In the genomic region with DNA sequence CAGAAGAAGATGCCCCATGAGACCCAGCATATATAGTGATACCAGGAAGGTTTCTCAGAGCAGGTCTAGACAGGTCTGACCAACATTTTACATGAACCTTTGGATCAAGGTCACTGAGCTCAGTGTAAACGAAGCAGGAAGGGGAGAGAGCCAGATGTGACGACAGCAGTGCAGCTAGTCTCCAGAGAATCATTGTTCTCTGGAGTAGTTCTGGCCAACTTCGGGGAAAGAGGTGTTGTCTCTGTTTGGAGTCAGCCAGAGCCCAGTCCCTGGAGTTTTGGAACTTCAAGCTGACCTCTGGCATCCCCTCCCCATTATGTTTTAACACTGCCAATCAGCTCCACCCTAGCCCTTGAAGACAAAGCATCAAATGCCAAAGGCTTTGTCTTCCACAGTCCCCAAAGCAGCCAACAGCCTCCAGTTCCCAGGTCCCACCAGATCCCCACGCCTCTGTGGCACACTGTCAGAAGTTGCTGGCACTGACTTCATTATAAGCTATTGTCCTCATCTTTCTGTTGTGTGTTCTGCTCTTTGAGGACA, we compare ENCODE assay signal across 23 mouse cellular contexts.
DNase-seq lines count a peak whose midpoint lies in the region; ATAC-seq lines count a peak whose summit lies in the region.
"Had no signal": no experiment of that assay in that cellular context is flagged by ENCODE, and none has a peak within 500 bp of the region (broad histone marks: within the 10 kb centered on the region; RNA-seq: fewer than 3 reads in every experiment).

No protein-coding gene starts in this region.

- 0 out of 2 replicates have a peak overlapping the region, but pooled peaks have one; percentile 3 for H3K27ac ChIP-seq in brown adipose tissue, adult 24 weeks (replicated peaks; ENCODE audit: low read depth, low read length)
- H3K27ac ChIP-seq: forebrain, embryonic 10.5 days; heart, adult 2 months; limb, embryonic 12.5 days; liver, embryonic 12.5 days; stomach, postnatal 0 days had no signal

- peaks cover 3% of the 10 kb centered on the region for H3K4me1 ChIP-seq in brown adipose tissue, adult 24 weeks (ENCODE audit: control insufficient read depth, insufficient read depth, insufficient read length, low read length)
- H3K4me1 ChIP-seq: forebrain, embryonic 10.5 days; limb, embryonic 12.5 days; liver, embryonic 12.5 days had no signal

- no peak overlapping the region for H3K4me3 ChIP-seq in brown adipose tissue, adult 24 weeks (ENCODE audit: insufficient read depth, low read depth, low read length)
- H3K4me3 ChIP-seq: forebrain, embryonic 10.5 days; heart, adult 2 months; limb, embryonic 12.5 days; liver, embryonic 12.5 days had no signal

- ATAC-seq in megakaryocyte, adult 5-6 weeks (ENCODE audit: poor library complexity, severe bottlenecking) = no peak
- ATAC-seq: activated CD4-positive, CD25-positive, alpha-beta regulatory T cell, adult 4 months; forebrain, postnatal 0 days; hindbrain, embryonic 16.5 days; intestine, embryonic 16.5 days; liver, embryonic 12.5 days had no signal

- peak; percentile 70 for DNase-seq in gastrocnemius, adult 18-20 months (ENCODE audit: low spot score)
- DNase-seq in gastrocnemius, postnatal 4 days (ENCODE audit: low spot score in 2 of 2) = no peak
- peak; percentile 4 for DNase-seq in lung, postnatal 36 days
- DNase-seq in lung, postnatal 4 days = no peak
- no peak for DNase-seq in thymus, postnatal 36 days
- DNase-seq: B cell, adult 2 months; cerebellum, adult 9-11 months; forebrain, postnatal 0 days; kidney, adult 9 months; kidney, postnatal 14 days; lung, adult 2 months; lung, postnatal 14 days; midbrain, embryonic 14.5 days had no signal

Comparison
In these comparisons a context has a peak if more than half of its experiments do, and no peak if none do; other contexts are left out.
1. DNase-seq: peak in gastrocnemius, adult 18-20 months (single experiment) and lung, postnatal 36 days (single experiment); none in gastrocnemius, postnatal 4 days (0 of 2), lung, postnatal 4 days (0 of 2) and thymus, postnatal 36 days (0 of 2).